Mouse (Mus musculus) limb, embryonic 13.5 days (tissue): ENCODE measurements around the gene Dhx35. TPM values are rescaled to one million over a fixed set of nuclear protein-coding genes. Genes with fewer than 3 reads are reported as not detected.

ENCODE experiments used
- ATAC-seq: fragments of 200-750 bp; cut with Nextera tagmentation; 2 replicates; pipeline ENCODE4 v1.8.0; 2017; ENCODE audit warnings: low read depth, moderate number of reproducible peaks, moderate TSS enrichment; ENCODE audit not compliant: low FRiP score
- H3K27ac ChIP-seq: fragments of 300-500 bp; sonication (generic); 2 replicates; pipeline ENCODE4 v1.5.1; 2015; ENCODE audit warnings: inconsistent platforms, mild to moderate bottlenecking, moderate library complexity
- H3K27me3 ChIP-seq: fragments of 300-500 bp; sonication (generic); 2 replicates; pipeline ENCODE4 v1.6.1; 2015; ENCODE audit warnings: mild to moderate bottlenecking, inconsistent platforms
- H3K36me3 ChIP-seq: fragments of 300-500 bp; sonication (generic); 2 replicates; pipeline ENCODE4 v1.6.1; 2015; ENCODE audit warnings: inconsistent platforms, mild to moderate bottlenecking, moderate library complexity
- H3K4me1 ChIP-seq: fragments of 300-500 bp; sonication (generic); 2 replicates; pipeline ENCODE4 v1.6.1; 2015; ENCODE audit warnings: inconsistent platforms
- H3K4me2 ChIP-seq: fragments of 300-500 bp; sonication (generic); replicated peaks from 2 replicates; pipeline ENCODE4 v1.6.1; 2015; ENCODE audit warnings: inconsistent platforms, mild to moderate bottlenecking, moderate library complexity
- H3K4me3 ChIP-seq: fragments of 300-500 bp; sonication (generic); 2 replicates; pipeline ENCODE4 v1.5.1; 2015; ENCODE audit warnings: moderate library complexity, mild to moderate bottlenecking, inconsistent platforms
- H3K9ac ChIP-seq: fragments of 300-500 bp; sonication (generic); 2 replicates; pipeline ENCODE4 v1.6.1; 2015; ENCODE audit warnings: mild to moderate bottlenecking, inconsistent platforms
- H3K9me3 ChIP-seq: fragments of 300-500 bp; sonication (generic); 2 replicates; pipeline ENCODE4 v1.6.1; 2016; ENCODE audit warnings: inconsistent platforms
- WGBS: fragments of 180-500 bp; shearing (Covaris S2); methylation state at CpG from one replicate; pipeline ENCODE4 v1.1.7; 2015; 5-methylcytosine and 5-hydroxymethylcytosine counted together
- polyA plus RNA-seq: library from polyadenylated mRNA; unstranded; fragments of >200 nt; fragmentation: Nextera tagmentation; extraction: Ambion mirVana; gene quantifications from 2 replicates; pipeline ENCODE4 v1.2.1, GENCODE M21; 2015

Gene Dhx35
- polyA plus RNA-seq, 1 experiment from 2014 or later, result 13.8 TPM

DNA sequence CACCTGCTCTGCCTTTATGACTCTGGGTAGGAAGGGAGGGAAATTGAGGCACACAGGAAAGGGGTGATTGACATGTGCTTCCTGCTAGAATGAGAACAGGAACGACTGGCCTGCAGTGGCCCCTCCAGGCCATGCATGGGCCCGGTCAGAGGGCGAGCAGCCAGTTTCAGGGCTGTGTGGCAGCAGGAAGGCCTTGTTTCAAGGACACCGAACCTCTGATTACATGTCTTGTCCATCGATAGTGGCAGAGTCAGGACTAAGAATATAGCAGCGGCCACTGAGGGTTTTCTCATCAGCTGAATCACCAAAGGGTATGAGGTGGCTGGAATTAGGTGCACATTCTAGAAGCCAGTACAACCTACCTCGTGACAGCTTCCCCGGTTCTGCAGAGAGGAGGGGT lies 19.7 kb upstream of the Dhx35 start:
- Histone ChIP-seq H3K4me3 (no peak overlapping the region), H3K4me1 (peaks cover 76% of the 10 kb centered on the region), H3K36me3 (peaks cover 36% of the 10 kb centered on the region), H3K9ac (no peak overlapping the region), H3K27ac (no peak overlapping the region), H3K4me2 (no peak overlapping the region), H3K27me3 (no peaks in the 10 kb centered on the region), H3K9me3 (no peaks in the 10 kb centered on the region)
- 76% methylated on average over 8 of the region's 8 CpGs for WGBS
- ATAC-seq, result no peak

DNA sequence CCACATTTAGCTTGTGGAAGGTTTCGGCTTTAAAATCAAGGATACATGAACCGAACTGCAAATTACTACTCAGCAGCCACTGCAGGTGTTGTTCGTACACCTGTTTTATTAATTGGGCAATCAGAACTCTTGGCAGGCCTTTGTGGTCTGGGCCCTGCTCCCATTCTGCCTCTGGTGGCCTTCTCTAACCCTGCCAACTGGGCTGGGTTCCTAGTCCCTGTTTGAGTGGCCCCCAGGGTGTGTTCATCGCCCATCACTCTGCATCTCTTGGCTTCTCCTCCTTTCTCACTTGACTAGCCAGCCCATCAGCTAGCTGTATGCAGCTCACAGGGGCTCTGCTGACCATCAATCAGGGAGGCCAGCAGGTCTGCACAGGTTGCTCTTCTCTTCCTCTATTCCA lies 17.9 kb upstream of the Dhx35 start:
- H3K9ac ChIP-seq, result no peak overlapping the region
- no peaks in the 10 kb centered on the region for H3K27me3 ChIP-seq
- no peak overlapping the region for H3K27ac ChIP-seq
- WGBS, result 68% methylated on average over 4 of the region's 4 CpGs
- H3K9me3 ChIP-seq, result no peaks in the 10 kb centered on the region
- ATAC-seq, result no peak
- H3K4me1 ChIP-seq, result peaks cover 57% of the 10 kb centered on the region
- no peak overlapping the region for H3K4me3 ChIP-seq
- H3K4me2 ChIP-seq, result no peak overlapping the region
- H3K36me3 ChIP-seq, result peaks cover 54% of the 10 kb centered on the region

DNA sequence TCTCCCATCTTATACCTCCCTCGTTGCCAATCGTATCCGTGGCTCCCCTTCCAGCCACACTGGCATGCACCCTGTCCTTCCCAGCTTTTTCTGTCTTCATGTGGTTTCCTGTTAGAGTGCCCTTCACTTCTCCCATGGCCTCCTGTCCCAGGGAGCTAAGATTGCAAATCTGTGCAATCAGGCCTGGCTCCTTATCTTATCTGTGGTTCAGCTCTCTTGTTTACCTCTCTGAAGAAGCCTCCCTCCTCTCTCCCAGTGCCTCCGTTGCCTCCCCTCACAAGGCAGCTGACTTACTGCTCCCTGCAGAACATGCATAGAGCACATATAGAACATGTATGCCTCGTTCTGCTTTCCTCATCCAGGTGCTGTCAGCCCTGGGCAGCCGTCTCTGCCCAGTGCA lies 17.1 kb upstream of the Dhx35 start:
- Histone ChIP-seq H3K4me2 (no peak overlapping the region), H3K9ac (0 out of 2 replicates have a peak overlapping the region, but pooled peaks have one; percentile 13), H3K4me3 (no peak overlapping the region), H3K27ac (peak overlapping the region; percentile 44; the same call in 1 of the 2 replicates), H3K36me3 (peaks cover 61% of the 10 kb centered on the region), H3K4me1 (peaks cover 50% of the 10 kb centered on the region), H3K27me3 (no peaks in the 10 kb centered on the region), H3K9me3 (no peaks in the 10 kb centered on the region)
- 60% methylated on average over 6 of the region's 6 CpGs for WGBS
- ATAC-seq, result no peak

DNA sequence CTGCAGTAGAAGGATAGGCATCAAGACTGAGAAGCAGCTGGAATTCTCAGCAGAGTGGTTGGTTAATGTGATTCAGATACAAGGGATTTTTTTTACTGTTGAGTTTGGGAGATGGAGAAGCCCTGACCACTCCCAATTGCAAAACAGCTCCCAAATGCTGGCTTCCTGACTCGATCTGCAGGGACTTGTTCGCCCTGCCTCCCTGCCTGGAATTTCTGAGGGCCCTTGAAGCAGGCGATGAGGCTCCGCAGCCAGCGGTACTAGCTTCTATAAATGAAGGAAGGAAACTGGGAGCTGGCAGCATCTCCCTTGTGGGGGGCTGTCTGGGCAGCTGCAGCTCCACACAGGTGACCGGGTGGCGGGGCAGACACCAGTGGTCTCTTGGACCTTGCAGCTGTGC lies 16.3 kb upstream of the Dhx35 start:
- no peak overlapping the region for H3K4me2 ChIP-seq
- WGBS, result 39% methylated on average over 7 of the region's 7 CpGs
- no peaks in the 10 kb centered on the region for H3K9me3 ChIP-seq
- no peaks in the 10 kb centered on the region for H3K27me3 ChIP-seq
- H3K36me3 ChIP-seq, result peaks cover 63% of the 10 kb centered on the region
- 0 out of 2 replicates have a peak overlapping the region, but pooled peaks have one; percentile 44 for H3K27ac ChIP-seq
- no peak overlapping the region for H3K4me3 ChIP-seq
- peaks cover 46% of the 10 kb centered on the region for H3K4me1 ChIP-seq
- ATAC-seq, result no peak
- 0 out of 2 replicates have a peak overlapping the region, but pooled peaks have one; percentile 8 for H3K9ac ChIP-seq

DNA sequence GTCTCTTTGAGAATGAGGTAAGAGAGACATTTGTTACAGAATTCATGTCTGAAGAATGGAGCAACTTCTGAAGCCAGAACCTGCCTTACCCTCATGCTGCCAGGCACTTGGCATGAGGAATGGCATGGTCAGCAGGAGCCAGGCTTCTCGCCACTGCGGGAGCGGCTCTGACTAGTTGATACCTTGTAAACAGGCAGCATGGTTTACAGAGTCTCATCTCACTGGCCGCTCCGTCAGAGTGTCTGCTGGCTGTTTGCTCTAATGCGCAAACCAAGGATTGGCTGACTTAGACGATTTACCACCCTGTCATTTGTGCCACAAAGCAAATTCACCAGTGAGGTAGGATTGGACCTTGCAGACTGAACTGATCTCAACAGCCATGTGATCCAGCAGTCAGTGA lies 13.5 kb upstream of the Dhx35 start:
- no peak overlapping the region for H3K4me3 ChIP-seq
- no peak overlapping the region for H3K27ac ChIP-seq
- H3K4me2 ChIP-seq, result no peak overlapping the region
- H3K27me3 ChIP-seq, result no peaks in the 10 kb centered on the region
- no peaks in the 10 kb centered on the region for H3K9me3 ChIP-seq
- H3K4me1 ChIP-seq, result peaks cover 25% of the 10 kb centered on the region
- peaks cover 83% of the 10 kb centered on the region for H3K36me3 ChIP-seq
- no peak overlapping the region for H3K9ac ChIP-seq
- ATAC-seq, result no peak
- 88% methylated on average over 7 of the region's 7 CpGs for WGBS

DNA sequence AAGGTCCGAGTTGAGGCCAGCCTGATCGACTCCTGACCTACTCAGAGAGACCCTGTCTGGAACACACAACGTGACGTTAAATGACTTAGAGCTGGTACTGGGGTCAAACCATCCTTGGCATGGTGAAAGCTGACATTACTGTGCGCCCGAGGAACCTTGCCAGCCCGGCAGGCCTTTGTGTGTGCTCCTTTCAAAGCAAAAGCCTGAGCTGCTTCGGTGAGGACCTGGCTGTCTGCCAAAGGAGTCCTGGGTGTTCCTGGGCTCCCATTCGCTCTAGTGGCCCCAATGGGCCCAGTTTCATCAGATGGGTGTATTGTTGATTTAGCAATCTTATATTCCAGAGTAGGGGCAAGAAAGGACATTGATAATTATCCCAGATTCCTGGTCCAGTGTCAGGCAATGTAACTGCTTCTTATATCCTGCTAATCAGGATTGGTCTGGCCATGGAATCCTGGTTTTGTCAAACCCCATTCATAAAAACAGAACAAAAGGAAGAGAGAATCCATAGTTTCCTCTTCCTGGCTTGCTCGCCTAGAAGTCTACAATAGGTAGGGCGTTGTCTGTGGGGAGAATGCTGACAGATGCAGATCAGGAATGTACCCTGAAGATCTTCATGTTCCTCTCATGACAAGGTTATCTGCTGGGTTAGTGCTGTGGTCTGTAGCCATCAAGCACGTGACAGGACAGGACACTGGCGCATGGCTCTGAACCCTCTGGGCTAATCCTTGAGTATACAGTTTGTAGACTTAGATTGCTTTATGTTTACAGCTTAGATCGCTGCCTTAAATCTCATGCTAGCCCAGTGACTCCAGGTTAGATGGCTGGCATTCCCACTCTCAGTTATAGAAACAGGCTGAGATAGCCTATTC lies 7.4 kb upstream of the Dhx35 start:
- no peak overlapping the region for H3K4me2 ChIP-seq
- H3K27me3 ChIP-seq, result no peaks in the 10 kb centered on the region
- no peak for ATAC-seq
- H3K36me3 ChIP-seq, result peaks cover 50% of the 10 kb centered on the region
- H3K27ac ChIP-seq, result no peak overlapping the region
- H3K4me1 ChIP-seq, result no peaks in the 10 kb centered on the region
- no peak overlapping the region for H3K9ac ChIP-seq
- no peak overlapping the region for H3K4me3 ChIP-seq
- 91% methylated on average over 14 of the region's 14 CpGs for WGBS
- no peaks in the 10 kb centered on the region for H3K9me3 ChIP-seq

DNA sequence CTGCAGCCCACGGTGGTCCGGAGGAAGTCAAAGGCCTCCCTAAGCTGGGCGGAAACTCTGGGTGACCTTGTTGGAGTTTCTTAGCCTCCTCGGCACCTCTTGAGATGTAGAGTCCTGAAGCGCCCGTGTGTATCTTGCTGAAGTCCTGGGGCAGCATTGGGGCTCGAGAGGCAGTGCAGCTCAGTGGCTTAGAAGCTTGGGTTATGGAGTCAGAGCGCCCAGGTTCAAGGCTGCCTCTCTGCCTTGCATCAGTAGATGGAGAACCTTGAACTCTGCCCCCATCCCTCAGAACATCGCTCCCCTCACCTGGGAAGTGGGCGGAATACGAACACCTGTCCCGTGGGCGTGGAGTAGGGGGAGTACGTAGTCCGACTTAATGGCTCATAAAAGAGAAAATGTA lies 436 bp downstream of the Dhx35 start:
- WGBS, result 5% methylated on average over 15 of the region's 15 CpGs
- Histone ChIP-seq H3K4me2 (peak overlapping the region; percentile 80), H3K4me1 (peaks cover 24% of the 10 kb centered on the region), H3K4me3 (peak overlapping the region; percentile 82), H3K9ac (peak overlapping the region; percentile 78), H3K27me3 (no peaks in the 10 kb centered on the region), H3K27ac (peak overlapping the region; percentile 56), H3K9me3 (no peaks in the 10 kb centered on the region), H3K36me3 (peaks cover 5% of the 10 kb centered on the region; the same call in 1 of the 2 replicates)
- no peak for ATAC-seq

DNA sequence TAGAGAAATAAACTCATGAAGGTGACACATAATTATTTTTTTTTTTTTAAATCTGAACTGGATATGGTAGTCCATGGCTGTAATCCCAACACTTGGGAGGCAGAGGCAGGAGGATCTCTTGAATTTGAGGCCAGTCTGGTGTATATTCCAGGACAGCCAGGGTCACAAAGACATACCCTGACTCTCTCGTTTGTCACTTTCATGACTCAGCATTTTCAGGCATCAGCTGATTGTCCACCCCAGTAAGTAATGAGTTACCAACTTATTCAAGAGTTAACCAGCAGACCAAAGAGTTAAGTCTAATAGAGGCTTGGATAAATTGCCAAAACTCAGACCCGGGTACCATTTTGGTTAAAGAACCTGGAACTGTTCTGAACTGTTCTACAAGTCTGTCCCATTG lies 1.3 kb downstream of the Dhx35 start:
- Histone ChIP-seq H3K4me3 (no peak overlapping the region), H3K27me3 (no peaks in the 10 kb centered on the region), H3K4me1 (peaks cover 24% of the 10 kb centered on the region), H3K9me3 (no peaks in the 10 kb centered on the region), H3K9ac (no peak overlapping the region), H3K4me2 (no peak overlapping the region), H3K27ac (no peak overlapping the region), H3K36me3 (peaks cover 9% of the 10 kb centered on the region; the same call in 1 of the 2 replicates)
- no peak for ATAC-seq
- WGBS, result 86% methylated on average over 2 of the region's 2 CpGs

DNA sequence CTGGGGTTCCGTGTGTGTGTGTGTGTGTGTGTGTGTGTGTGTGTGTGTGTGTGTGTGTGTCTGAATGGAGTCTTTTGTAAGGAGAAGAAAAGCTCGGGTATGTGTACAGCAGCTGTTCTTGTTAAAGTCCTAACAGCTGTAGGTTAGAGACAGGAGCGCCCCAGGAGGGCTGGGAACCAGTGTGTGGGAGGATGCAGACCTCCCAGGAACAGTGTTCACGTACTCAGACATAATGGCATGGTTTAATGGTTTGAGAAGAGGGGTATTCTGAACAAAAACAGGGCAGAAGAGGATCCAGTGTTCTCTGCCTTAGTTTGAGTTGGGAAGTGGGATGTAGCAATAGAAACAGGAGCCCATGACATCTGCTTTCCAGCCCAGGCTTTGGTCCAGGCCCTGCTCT lies 4.7 kb downstream of the Dhx35 start:
- no peak overlapping the region for H3K4me2 ChIP-seq
- ATAC-seq, result peak; percentile 37; the same call in 1 of the 2 replicates
- no peaks in the 10 kb centered on the region for H3K9me3 ChIP-seq
- 46% methylated on average over 4 of the region's 4 CpGs for WGBS
- H3K9ac ChIP-seq, result no peak overlapping the region
- no peak overlapping the region for H3K4me3 ChIP-seq
- no peaks in the 10 kb centered on the region for H3K27me3 ChIP-seq
- peaks cover 19% of the 10 kb centered on the region for H3K4me1 ChIP-seq
- H3K36me3 ChIP-seq, result peaks cover 37% of the 10 kb centered on the region
- H3K27ac ChIP-seq, result peak overlapping the region; percentile 75

DNA sequence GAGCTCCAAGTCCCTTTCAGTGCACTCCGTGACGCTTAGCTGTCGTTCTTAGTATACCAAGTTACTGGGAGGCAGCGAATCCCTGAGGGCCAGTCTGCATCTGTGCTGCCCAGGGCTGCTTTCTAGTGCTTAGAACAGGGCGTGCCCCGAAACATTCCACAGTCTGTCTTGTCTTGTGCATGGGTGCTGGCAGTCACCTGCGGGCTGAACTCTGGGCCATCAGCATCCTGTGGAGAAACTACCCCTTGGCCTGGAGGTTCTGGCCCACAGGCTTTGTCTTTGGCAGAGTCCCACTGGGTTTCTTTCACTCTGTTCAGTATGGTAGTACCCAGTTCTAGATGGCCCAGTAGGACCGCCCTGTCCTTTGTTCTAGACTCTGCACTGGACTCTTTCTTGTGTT lies 6.2 kb downstream of the Dhx35 start:
- 94% methylated on average over 8 of the region's 8 CpGs for WGBS
- no peak for ATAC-seq
- Histone ChIP-seq H3K27ac (no peak overlapping the region), H3K36me3 (peaks cover 42% of the 10 kb centered on the region), H3K4me3 (no peak overlapping the region), H3K9me3 (no peaks in the 10 kb centered on the region), H3K9ac (no peak overlapping the region), H3K27me3 (no peaks in the 10 kb centered on the region), H3K4me2 (no peak overlapping the region), H3K4me1 (peaks cover 12% of the 10 kb centered on the region)

DNA sequence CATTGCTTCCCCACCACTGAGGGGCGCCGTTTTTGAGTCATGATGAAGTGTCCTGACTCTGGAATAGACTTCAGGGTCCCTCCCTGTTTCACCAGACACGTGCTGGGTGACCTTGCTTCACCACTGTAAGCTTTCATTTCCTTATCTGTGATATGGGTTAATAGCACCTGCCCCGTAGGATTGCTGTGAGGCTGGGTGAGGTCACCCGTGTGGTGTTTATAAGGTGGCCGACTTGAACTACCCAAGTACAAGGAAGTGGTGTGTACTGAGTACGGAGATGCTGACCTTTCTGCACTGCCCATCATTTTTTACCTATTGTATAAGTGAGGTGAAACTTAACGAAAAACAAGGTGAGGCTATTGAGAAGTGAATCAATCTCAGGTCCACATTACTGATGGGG lies 9.0 kb downstream of the Dhx35 start:
- Histone ChIP-seq H3K4me3 (no peak overlapping the region), H3K27ac (no peak overlapping the region), H3K4me2 (no peak overlapping the region), H3K4me1 (peaks cover 11% of the 10 kb centered on the region), H3K9me3 (no peaks in the 10 kb centered on the region), H3K27me3 (no peaks in the 10 kb centered on the region), H3K36me3 (peaks cover 54% of the 10 kb centered on the region), H3K9ac (no peak overlapping the region)
- 92% methylated on average over 8 of the region's 8 CpGs for WGBS
- no peak for ATAC-seq

DNA sequence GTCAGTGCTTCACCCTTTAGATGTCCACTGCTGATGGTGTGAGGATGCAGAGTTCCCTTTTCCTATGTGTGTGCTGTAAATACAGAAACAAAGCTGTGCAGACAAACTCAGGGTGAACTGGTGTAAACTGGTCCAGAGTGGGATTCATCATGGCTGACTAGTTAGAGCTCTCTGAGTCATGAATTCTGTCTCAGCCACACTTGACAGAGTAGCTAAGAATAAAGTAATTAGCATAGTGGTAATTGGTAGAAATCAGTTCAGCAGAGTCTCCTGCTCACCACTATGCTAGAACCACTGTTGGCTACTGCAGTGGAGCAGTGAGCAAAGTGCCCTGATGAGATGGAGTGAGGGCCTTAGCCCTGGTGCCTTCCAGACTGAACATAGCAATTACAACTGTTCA lies 21.1 kb downstream of the Dhx35 start:
- Histone ChIP-seq H3K9me3 (no peaks in the 10 kb centered on the region), H3K9ac (no peak overlapping the region), H3K4me3 (no peak overlapping the region), H3K27ac (no peak overlapping the region), H3K4me2 (no peak overlapping the region), H3K27me3 (no peaks in the 10 kb centered on the region), H3K36me3 (peaks cover 59% of the 10 kb centered on the region), H3K4me1 (no peaks in the 10 kb centered on the region)
- no peak for ATAC-seq

DNA sequence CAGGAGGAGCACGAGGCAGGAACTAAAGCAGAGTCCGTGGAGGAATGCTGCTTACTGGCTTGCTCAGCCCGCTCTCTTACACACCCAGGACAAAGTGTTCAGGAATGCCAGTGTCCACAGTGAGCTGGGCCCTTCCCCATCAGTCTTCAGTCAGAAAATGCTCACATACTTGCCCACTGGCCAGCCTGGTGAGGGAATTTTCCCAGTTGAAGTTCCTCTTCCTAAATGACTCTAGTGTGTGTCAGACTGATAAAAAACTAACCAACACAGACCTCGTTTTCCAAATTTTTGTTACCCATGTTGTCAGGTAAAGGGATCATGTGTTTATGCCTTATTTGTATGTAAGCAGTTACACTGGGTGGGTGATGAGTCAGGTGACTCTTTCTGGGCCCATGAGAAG lies 21.6 kb downstream of the Dhx35 start:
- Histone ChIP-seq H3K4me3 (no peak overlapping the region), H3K9ac (no peak overlapping the region), H3K27ac (no peak overlapping the region), H3K9me3 (no peaks in the 10 kb centered on the region), H3K4me1 (no peaks in the 10 kb centered on the region), H3K4me2 (no peak overlapping the region), H3K36me3 (peaks cover 62% of the 10 kb centered on the region), H3K27me3 (no peaks in the 10 kb centered on the region)
- no peak for ATAC-seq
- 97% methylated on average over 4 of the region's 4 CpGs for WGBS
